Mouse (Mus musculus) embryo, embryonic 11 days (tissue): ENCODE results near the gene Farp1.
"Not testable (repeated sequence)": the region's sequence is repeated elsewhere in the genome, so short reads cannot be mapped to it uniquely, and the experiment has no call there.

Experiments used
- DNase-seq: peaks from one replicate; pipeline ENCODE4 v3.0.0-alpha.2; 2015

The Farp1 gene

DNA sequence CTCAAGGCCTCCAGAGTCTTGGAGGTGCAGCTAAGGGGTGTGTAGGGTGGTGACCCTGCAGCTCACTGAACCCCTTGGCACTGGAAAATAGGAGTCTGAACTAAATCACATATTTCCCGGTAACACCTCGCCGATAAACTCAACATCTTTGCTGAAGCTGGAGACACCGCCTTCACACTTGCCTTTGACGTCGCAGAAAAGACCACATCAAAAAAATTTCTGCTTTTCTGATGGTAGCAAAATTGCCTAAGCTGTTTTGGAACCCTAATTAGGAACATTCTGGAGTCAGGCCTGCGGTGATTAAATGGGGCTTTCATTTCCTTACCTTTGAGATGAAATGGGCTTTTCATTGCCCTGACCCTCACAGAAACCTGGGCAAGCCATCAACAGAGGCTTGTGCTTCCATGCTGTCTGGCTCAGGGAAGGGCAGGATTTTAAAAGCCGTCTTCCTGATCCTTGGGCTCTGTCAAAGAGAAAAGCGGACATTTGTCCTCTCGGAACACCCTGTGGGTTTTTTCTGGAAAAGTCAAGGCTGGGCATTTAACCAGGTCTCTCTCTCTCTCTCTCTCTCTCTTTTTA is 72.8 kb downstream of the Farp1 start:
- no peak for DNase-seq

DNA sequence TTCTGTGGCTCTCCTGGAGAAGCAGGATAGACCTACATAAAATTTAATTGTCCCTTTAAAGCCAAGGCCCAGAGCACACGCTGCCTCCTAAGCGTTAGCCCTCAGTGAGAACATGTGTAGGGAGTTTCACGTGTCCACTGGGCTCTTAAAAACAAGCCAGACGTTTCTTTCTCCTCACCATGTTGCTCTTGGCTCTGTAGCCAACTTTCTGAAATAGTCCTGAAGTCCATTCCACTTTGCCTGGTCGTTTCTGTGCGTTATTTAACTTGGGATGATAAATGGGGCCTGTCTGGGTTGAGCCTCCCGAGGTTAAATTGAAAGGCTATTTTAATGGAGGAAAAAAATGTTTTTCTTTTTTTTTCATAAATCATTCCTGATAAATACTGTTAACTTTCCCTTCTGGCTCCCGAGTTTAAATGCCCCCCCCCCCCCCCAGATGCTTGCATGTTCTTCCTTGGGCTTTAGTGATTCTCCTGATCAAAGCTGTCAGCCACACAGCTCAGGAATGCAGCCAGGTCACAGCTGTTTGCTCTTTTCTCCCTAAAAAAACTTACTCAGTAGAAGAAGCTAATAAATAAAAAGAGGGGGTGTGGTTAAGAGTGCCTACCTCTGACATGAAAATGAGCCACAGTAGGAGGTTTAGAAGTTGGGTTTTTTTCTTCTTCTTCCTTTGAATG is 73.6 kb downstream of the Farp1 start:
- DNase-seq, result peak; percentile 77

DNA sequence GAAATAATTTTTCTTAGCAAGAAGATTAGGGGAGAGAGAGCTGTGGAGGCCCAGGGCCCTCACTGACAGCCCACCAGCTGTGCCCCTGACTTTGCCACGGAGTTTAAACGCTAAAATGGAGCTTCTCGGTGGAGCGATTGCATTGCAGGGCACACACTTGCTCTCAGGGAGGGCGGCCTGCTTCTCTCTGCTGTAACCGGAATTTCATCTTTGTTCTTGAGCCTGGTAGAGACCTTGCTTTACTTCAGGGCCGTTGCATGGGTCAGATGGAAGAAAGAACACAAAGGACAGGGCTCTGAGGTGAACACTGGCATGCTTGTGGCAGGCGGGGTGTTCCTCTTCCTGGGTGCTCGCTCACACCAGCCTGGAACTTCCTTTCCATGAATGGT is 74.1 kb downstream of the Farp1 start:
- DNase-seq, result peak; percentile 62

DNA sequence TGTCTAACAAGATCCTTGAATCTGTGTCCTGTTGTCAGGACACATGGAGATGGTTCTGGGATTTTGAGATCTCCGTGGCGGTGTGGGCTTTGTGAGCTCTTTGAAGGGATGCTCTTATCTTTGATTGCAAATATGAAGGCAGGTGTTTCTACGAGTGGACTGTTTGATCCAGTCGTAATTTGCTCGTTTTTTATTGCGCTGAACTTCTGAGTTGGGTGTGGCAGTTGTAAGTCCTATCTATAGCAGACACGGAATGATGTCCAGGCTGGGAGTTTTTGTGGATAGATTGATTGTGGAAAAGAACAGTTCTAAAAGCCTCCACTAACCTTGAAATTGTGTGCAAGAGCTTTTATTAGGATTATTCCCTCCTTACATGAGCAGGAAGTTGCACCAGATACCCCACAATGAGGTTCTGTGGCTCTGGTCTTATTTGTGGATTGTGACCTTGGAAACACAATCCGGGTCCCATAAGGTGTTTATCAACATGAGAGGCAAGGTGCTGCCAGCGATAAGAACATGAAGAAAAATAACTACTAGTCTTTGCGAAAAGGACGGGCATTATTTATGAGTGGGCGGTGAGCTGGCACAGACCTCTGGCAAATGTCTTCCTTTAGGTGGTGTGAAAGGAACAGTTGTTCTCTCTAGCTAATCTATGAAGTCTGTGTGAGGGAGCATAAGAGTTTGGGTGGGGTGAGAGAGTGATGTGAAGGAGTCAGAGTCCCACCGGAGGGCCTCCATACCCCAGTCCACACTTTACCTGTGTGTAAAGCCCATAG is 75.7 kb downstream of the Farp1 start:
- no peak for DNase-seq

DNA sequence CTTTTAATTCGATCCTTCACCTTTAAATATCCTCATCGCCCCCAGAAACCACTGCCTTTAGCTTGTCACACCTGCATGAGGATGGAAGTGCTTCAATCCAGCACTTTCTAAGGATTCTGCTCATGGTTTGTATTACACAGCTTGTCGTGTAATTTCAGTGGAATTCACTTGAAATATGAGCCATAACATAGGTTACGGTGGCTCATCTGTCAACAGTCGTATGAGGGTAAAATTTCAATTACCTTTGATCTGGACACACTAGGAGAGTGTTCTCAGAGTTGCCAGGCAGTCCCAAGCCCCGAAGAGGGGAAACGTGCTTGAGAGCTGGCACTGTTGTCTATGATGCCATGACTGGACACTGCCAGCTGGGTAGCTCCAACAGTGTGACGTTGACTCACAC is 77.1 kb downstream of the Farp1 start:
- no peak for DNase-seq

DNA sequence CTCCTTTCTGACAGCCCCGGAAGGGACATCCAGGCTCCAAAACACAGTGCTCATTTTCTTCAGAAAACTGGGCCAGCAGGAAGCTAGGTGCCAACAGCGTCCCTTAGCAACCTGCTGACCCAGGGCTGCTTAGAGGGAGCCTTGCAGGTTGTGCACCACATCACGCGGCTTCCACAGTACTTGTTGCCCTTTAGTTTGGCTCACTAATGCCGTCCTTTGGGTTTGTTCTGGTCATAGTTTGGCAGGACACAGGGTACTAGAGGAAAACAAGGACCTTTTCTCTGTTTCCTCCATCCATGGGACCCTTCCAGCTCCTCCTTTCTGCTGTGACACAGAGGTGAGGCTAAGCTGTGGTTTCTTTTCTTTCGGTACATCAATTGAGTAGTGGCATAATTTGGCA is 78.8 kb downstream of the Farp1 start:
- no peak for DNase-seq

DNA sequence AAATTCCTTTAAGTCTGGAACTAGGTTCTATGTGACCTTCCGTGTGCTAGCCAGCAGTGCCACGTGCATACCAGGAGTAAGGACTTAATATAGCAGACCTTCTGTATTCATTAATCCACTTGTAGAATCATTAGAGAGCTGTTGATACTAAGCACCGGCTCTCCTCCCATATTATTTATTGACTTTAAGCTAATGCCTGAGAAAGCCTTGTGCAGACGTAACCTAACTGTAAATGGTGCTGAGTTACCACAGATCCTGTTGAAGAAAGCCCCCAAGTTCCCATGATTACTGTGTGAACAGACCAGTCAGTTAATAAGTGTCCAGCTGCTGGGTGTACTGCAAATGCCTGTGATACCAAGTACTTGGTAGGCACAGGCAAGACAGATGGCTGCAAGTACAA is 81.7 kb downstream of the Farp1 start:
- DNase-seq, result no peak

DNA sequence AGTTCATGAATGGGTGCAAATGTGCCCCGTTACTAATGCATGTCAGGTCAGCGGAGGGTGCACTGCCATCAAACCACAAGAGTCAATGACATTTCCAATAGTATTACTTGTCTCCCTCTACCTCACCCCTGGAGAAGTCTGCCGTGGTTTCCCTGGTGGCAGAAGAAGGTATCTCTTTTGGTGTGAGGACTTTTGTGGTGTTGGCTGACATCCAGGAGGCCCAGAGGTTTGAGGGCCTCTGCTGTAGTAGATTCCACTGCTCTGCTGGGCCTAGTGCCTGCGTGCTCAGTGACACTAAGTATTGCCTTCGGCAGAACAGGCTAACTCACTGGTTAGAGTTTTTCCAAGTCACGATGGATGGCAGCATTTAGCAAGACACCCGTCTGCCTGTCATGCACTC is 83.9 kb downstream of the Farp1 start:
- no peak for DNase-seq

DNA sequence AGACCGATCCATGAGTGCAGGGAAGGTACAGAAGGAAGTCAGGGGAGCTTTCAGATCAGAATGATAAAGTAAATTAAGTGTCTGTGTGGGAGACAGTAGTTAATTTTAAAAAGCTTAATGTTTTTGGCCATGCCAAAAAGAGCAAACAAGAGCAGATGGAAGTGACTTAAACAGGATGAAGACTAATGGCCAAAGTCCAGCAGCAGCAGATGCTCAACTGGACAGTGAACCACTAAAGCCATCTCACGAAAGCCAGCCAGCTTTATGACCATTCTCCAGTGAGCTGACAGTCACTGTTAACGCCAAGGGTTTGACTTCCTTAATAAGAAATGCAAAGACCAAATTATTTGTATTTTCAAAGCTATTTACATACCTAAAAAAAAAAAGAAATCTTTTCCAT is 86.7 kb downstream of the Farp1 start:
- no peak for DNase-seq

DNA sequence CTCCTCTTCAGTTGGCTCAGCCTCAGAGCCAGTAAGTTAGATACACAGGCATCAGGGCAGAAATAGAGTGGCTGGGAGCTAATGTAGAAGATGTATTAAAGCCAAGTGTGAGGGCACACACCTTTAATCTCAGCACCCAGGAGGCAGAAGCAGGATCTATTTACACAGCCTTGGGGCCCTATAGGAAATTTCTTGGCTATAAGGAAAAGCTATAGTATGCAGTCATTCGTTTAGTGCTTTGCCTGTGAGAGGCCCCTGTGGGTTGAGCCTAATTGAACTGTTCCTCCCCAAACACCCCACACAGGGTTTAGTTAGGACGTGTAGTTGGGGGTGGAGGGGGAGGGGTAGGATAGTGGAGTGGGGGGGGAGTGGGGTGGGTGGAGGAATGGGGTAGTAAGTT is 87.9 kb downstream of the Farp1 start:
- no peak for DNase-seq

DNA sequence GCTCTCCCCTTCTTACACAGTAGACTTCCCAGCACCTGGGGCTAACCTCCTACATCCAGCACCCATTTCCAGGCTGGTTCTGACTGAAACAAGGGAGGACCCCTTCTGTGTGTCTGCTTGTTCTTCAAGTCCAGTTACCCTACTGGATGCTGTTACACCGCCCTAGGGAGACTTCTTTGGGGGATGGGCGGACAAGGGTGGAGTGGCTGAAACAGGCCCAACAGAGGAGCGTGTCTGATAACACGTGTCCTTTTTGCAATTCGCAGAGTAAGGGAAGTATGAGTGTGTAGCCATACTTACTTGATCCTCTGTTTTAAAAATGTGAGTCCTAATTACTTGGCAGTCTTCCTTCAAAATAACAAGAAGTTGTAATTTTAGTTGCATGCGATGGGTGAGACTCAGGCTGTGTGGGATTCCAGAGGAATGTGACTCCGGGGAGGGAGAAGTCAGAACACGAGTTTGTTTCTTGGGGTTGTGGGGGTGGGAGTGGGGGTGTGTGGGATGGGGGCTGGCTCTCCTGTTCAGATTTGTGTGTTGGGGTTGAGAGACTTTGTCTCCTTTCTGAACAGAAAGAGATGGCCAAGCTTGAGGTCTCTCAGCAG is 89.5 kb downstream of the Farp1 start:
- DNase-seq, result no peak

DNA sequence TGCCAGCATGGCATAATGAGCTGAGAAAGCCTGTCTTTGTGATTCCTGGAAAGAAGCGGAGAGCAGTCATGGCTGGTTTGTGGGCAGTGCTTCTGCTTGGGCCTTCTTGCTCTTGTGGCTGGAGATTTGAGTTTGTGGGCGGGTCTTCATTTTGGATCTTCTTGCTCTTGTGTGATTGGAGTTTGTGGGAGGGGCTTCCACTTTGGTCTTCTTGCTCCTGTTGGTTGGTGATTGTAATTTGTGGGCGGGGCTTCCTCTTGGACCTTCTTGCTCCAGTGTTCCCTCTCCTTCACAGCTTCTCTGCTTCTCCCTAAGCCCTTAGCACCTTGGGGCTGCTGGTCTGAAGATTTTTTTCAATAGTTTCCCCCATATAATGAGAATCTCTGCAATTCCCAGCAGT is 90.7 kb downstream of the Farp1 start:
- no peak for DNase-seq

DNA sequence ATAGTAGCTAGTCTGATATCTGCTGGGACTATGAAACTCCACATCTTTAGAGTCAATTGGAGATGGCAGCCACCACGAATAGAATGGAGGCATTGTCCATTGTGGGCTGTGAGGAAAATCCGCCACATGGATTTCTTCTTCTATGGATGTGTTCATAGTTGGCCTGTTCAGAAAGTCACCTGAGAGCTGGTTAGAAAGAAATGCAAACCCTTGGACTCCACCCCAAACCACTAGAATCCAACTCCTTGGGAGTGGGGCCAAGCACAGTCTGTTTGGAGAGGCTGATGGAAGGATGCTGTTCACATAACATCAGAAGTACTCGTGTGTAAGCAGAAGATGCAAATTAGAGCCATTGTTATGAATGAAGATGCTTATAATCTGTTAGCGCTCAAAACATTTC is 91.3 kb downstream of the Farp1 start:
- no peak for DNase-seq

DNA sequence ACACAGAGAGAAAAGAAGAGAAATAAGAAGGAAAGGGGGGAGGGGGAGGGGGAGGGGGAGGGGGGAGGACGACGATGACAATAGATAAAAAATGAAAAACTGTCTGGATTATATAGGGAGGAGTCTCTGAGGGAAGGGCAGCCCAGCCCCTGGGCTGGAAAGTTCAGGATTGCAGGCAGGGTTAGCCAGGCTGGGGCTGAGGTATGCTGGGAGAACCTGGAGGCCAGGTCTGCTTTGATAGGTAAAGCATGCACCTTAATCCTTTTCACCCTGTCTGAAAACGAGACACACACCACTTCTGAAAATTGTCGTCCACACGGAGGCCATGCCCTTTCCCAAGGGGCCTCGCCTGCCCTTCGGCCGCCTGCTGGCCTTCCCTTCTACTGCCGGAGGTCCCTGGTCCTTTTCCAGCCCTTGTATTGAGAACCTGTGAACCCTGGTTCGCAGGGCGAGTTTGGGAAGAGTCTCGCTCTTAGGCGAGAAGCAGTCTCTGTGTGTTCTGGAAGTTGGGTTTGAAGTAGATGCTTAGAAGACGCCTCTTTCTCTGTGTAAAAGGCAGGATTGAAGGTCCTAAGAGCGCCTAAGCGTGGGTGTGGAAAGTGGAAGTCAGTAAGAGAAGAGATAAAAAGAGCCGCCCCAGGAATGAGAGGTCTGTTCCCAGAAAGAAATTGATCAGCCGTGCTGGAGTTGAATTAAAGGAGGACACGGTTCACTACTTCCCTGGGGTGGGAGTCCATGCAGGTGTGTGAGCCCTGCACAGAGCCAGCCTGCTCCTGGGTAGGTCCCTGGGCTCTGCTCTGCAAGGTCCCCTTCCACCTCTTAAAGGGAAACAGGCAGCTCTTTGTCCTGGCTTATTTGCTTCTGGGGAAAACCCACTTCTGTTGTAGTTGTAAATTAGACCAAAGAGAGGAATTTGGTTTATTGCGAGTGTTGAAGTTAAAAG is 94.1 kb downstream of the Farp1 start:
- no peak for DNase-seq

DNA sequence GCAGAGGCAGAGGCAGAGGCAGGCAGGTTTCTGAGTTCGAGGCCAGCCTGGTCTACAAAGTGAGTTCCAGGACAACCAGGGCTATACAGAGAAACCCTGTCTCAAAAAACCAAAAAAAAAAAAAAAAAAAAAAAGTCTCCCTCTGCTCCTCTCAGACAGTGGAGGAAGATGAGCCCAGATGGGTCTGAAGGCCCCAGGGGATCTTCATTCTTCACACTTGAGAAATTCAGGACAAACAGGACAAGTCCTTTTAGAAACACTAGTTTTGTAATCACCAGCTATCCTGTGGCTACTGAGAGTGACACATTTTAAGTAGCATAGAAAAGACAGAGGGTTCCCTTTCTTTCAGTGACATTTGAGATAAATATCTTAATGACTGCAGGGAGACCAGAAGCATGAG is 95.4 kb downstream of the Farp1 start:
- not testable (repeated sequence) for DNase-seq

DNA sequence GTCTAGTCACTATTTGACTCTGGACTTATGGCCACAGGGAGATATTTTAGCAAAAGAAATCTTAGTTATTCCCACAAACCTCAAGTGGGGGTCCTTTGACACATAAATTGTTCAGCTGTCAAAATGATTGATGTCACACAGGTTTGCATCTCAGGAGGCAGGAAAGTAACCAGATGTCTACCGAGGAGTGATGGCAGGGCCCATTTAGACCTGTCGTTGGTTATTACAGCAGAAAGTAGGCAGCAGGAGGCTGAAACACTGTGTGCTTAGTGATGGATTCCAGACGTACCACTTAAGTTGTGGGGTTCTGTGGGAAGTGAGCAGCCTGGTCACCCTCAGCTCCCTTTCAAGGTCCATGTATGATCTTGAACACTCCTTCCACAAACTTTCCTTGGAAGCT is 99.4 kb downstream of the Farp1 start:
- peak; percentile 67 for DNase-seq

DNA sequence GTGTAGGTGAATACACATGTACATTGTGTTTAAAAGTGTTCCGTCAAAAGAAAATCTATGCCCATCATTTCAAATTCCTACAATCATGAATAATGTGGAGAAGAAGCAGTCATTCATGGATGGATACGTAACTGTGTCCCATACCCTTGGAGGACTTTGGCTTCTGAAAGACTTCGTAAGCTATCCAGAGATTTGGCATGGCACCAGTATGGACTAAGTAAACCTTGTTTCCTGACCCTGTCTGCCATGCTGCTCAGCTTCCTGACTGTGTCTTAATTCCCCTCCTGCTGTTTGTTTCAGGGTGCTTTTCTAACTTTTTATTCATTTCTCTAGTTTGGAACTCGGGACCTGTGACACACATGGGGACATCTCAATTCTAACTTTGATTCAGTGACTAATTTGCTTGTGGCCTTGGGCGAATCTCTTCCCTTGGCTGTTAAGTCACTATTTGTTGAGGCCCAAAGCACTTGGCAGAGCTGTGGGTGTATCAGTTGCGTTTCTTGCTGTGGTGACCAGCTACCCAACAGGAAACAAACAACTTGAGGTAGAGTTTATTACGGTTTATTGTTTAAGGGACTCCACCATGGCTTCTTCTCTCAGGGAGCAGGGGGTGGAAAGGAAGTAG is 108.9 kb downstream of the Farp1 start:
- no peak for DNase-seq

DNA sequence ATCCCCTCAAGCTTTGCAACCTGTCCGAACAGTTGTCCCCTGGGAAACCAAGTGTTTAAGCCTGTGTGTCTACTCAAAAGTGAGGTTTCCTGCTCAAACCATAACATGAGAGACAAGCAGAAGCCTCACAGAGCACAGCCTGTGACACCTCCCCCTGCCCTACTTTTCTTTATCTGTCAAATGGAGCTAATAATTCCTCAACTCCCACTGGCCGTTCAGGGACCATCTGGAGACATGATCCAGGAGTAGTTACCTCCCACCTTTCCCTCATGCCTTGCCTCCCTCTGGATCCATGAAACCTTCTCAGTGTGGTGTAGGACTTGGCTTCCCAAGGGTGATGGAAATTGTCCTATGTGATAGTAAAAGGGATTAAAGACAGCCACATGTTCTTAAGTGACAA is 109.5 kb downstream of the Farp1 start:
- DNase-seq, result no peak

DNA sequence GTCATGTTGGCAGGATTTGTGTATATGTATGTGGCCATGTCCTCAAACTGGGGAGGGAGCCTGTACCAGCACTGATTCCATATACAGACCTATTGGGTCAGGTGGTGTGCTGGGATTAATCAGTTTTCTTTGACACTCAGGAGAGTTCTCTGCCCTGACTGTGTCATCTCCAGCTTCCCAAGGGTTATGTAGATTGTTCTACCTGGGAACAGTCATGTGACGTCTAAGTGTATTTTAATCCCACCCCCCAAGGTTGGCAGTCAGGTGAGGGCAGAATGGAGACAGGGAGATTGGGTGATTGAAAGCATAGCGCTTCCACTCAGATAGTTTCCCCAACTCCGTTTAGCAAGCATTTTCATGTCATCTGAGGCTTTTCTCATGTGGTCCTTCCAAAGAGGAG is 110.3 kb downstream of the Farp1 start:
- no peak for DNase-seq

DNA sequence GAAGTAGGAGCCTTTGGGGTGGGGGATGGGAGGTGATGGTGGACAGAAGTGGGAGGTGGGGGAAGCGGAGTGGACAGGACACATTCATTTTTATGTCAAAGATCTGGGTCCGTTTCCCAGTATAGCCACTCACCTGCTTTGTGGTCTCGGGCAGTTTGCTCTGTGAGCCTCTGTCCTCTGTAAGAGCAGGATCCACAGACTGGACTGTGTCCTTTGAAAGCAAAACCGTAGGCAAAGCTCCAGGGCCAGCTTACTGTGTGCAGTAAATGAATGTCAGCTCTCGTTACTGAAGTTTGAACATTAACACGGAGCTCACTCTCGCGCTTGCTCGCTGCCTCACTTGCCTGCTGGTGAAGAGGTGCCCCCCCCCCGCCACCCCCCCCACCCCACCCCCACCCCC is 110.7 kb downstream of the Farp1 start:
- DNase-seq, result no peak

DNA sequence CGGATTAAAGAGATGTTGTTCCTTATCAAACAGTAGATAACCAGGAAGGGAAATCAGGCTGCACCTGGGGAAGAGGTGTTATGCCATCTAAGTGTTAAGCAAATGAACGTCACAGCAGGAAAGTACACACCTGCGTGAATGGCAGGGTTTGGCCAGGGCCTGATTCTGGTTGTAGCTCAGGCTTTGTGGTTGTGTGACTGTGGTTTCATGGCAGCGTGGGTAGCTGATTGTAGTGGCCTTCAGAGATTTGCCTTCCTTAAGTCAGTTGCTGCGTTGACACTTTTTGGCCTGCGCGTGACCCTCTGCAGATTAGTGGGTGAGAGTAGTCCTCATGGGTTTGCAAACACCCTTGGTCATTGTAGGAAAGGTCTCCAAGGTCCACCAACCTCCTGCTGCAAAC is 111.2 kb downstream of the Farp1 start:
- no peak for DNase-seq

DNA sequence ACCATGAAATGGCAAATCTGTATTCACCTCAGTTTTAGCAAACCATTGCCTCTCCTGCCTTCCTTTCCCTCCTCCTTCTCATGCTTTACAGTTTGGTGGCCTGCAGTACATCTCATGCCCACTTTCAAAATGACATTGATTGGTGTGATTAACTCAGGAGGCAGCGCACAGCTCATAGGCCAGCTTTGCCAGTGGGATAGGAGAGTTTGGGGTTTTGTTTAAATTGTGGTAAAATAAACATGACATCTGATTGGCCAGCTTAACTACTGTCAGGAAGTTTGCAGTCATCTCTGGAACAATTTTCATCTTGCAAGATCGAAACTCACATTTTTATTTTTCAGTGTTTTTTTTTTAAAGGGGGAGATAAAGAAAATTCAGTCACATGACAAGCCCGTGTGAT is 112.0 kb downstream of the Farp1 start:
- no peak for DNase-seq
